9 mouse cellular contexts compared by ENCODE assay signal in genomic region chr5:111578977-111579727, GRCm38 (mm10).
DNase-seq lines count a peak whose midpoint lies in the region; ATAC-seq lines count a peak whose summit lies in the region.
"Had no signal": no experiment of that assay in that cellular context is flagged by ENCODE, and none has a peak within 500 bp of the region (broad histone marks: within the 10 kb centered on the region; RNA-seq: fewer than 3 reads in every experiment).

No protein-coding gene starts in this region.

- WGBS in kidney, embryonic 16.5 days = 13% methylated on average over 12 of the region's 12 CpGs
- WGBS in midbrain, embryonic 12.5 days = 6% methylated on average over 12 of the region's 12 CpGs

- peak; percentile 31 for ATAC-seq in kidney, embryonic 16.5 days (ENCODE audit: low FRiP score, low TSS enrichment)
- ATAC-seq in midbrain, embryonic 12.5 days (ENCODE audit: low FRiP score, low read depth) = peak; percentile 31; the same call in 1 of the 2 replicates

- peaks cover 47% of the 10 kb centered on the region for H3K4me1 ChIP-seq in kidney, embryonic 16.5 days (ENCODE audit: insufficient read depth, low read length)
- peaks cover 81% of the 10 kb centered on the region for H3K4me1 ChIP-seq in midbrain, embryonic 12.5 days

- H3K9ac ChIP-seq in kidney, embryonic 16.5 days (replicated peaks; ENCODE audit: low read length) = no peak overlapping the region
- no peak overlapping the region for H3K9ac ChIP-seq in midbrain, embryonic 12.5 days (replicated peaks)

- peak overlapping the region; percentile 12; the same call in 1 of the 2 replicates for H3K27ac ChIP-seq in kidney, embryonic 16.5 days (ENCODE audit: low read length)
- peak overlapping the region; percentile 95 for H3K27ac ChIP-seq in midbrain, embryonic 12.5 days (replicated peaks)

- no peaks in the 10 kb centered on the region for H3K9me3 ChIP-seq in kidney, embryonic 16.5 days (ENCODE audit: low read length)
- H3K9me3 ChIP-seq in midbrain, embryonic 12.5 days = no peaks in the 10 kb centered on the region

- H3K4me2 ChIP-seq in kidney, embryonic 16.5 days (replicated peaks; ENCODE audit: low read depth, low read length) = no peak overlapping the region
- peak overlapping the region; percentile 12; the same call in 1 of the 2 replicates for H3K4me2 ChIP-seq in midbrain, embryonic 12.5 days (replicated peaks)

- H3K36me3 ChIP-seq in kidney, embryonic 16.5 days (ENCODE audit: insufficient read depth, low read length) = no peaks in the 10 kb centered on the region
- H3K36me3 ChIP-seq in midbrain, embryonic 12.5 days = no peaks in the 10 kb centered on the region

- DNase-seq in kidney, adult 9 months = no peak
- DNase-seq in embryo, embryonic 10.5 days (ENCODE audit: low spot score) = peak; percentile 69
- peak; percentile 44 to 53 for DNase-seq in heart, postnatal 10 days
- DNase-seq in spleen, postnatal 10 days (ENCODE audit: low spot score in 2 of 2) = no peak
- no peak for DNase-seq in gastrocnemius, postnatal 36 days
- DNase-seq in gastrocnemius, postnatal 14 days = no peak
- DNase-seq: cerebellum, adult 9-11 months had no signal

- H3K27me3 ChIP-seq in kidney, embryonic 16.5 days (ENCODE audit: insufficient read depth, low read length) = peaks cover 56% of the 10 kb centered on the region
- peaks cover 12% of the 10 kb centered on the region; the same call in 1 of the 2 replicates for H3K27me3 ChIP-seq in midbrain, embryonic 12.5 days

- no peak overlapping the region for H3K4me3 ChIP-seq in kidney, embryonic 16.5 days (ENCODE audit: low read length)
- no peak overlapping the region for H3K4me3 ChIP-seq in midbrain, embryonic 12.5 days

- intact Hi-C loops in heart, postnatal 10 days (cut with DNase I) = loop anchor here (5.0 kb wide), 1 partner anchor 162 kb away; the partner anchor contains the start of gene Mn1
- intact Hi-C loops in gastrocnemius, postnatal 36 days (cut with DNase I) = loop anchor here (5.0 kb wide), 1 partner anchor 98 kb away; no protein-coding TSS in a partner anchor
- intact Hi-C loops in gastrocnemius, postnatal 14 days (cut with DNase I; ENCODE audit: low total_unique reads) = no loop called here

Comparison
In these comparisons a context has a peak if more than half of its experiments do, and no peak if none do; other contexts are left out.
1. DNase-seq: peak in embryo, embryonic 10.5 days (single experiment) and heart, postnatal 10 days (2 of 2); none in kidney, adult 9 months (single experiment), spleen, postnatal 10 days (0 of 2), gastrocnemius, postnatal 36 days (0 of 2) and gastrocnemius, postnatal 14 days (single experiment).